Comparison of ENCODE assay signal across 14 mouse cellular contexts in the genomic region with DNA sequence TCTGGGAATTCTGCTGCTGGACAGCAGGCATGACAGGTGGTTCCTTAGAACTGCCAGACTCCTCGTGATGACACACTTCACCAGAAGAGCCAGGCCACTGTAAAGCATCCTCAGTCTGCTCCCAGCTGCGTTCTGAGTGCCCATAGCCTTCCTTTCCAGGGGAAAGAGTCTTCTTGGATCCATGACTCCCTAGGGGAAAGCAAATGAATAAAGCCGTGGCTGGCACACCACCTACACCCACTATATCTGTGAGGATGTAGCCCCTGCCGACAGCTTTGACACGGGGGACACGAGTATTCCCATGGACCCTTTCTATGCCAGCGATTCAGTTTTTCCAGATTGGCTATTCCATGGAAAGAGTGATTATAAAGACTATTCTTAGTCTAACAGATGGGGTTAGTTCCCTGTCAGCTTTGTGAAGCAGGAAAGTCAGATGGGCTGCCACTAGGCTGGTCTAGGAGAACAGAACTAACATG. TPM values are rescaled to one million over a fixed set of nuclear protein-coding genes. Genes with fewer than 3 reads are reported as not detected.
DNase-seq lines count a peak whose midpoint lies in the region; ATAC-seq lines count a peak whose summit lies in the region.
"Had no signal": no experiment of that assay in that cellular context is flagged by ENCODE, and none has a peak within 500 bp of the region (broad histone marks: within the 10 kb centered on the region; RNA-seq: fewer than 3 reads in every experiment).

No protein-coding gene starts in this region.

- no peaks in the 10 kb centered on the region for H3K9me3 ChIP-seq in hindbrain, embryonic 15.5 days
- no peaks in the 10 kb centered on the region for H3K9me3 ChIP-seq in hindbrain, embryonic 14.5 days (ENCODE audit: control insufficient read depth, low read length)
- no peaks in the 10 kb centered on the region for H3K9me3 ChIP-seq in forebrain, embryonic 16.5 days (ENCODE audit: control insufficient read depth, low read length)
- H3K9me3 ChIP-seq in neural tube, embryonic 14.5 days (ENCODE audit: control insufficient read depth, low read length) = no peaks in the 10 kb centered on the region
- H3K9me3 ChIP-seq: limb, embryonic 12.5 days; megakaryocyte, embryonic 14.5 days had no signal

- 46% methylated on average over 7 of the region's 7 CpGs for WGBS in hindbrain, embryonic 15.5 days
- 42% methylated on average over 7 of the region's 7 CpGs for WGBS in hindbrain, embryonic 14.5 days
- WGBS in forebrain, embryonic 16.5 days = 42% methylated on average over 7 of the region's 7 CpGs
- 53% methylated on average over 7 of the region's 7 CpGs for WGBS in neural tube, embryonic 14.5 days

- intact Hi-C loops in gastrocnemius, postnatal 36 days (cut with DNase I) = no loop called here

- peak overlapping the region; percentile 45; the same call in 1 of the 2 replicates for H3K27ac ChIP-seq in hindbrain, embryonic 15.5 days (replicated peaks)
- no peak overlapping the region for H3K27ac ChIP-seq in hindbrain, embryonic 14.5 days
- peak overlapping the region; percentile 20 for H3K27ac ChIP-seq in forebrain, embryonic 16.5 days (ENCODE audit: low read length)
- no peak overlapping the region for H3K27ac ChIP-seq in neural tube, embryonic 14.5 days (ENCODE audit: low read depth, low read length)
- H3K27ac ChIP-seq: heart, adult 2 months; limb, embryonic 12.5 days had no signal

- no peak overlapping the region for H3K9ac ChIP-seq in hindbrain, embryonic 15.5 days
- no peak overlapping the region for H3K9ac ChIP-seq in hindbrain, embryonic 14.5 days
- H3K9ac ChIP-seq in forebrain, embryonic 16.5 days (replicated peaks; ENCODE audit: low read depth, low read length) = no peak overlapping the region
- H3K9ac ChIP-seq in neural tube, embryonic 14.5 days (replicated peaks; ENCODE audit: low read depth, low read length) = no peak overlapping the region
- H3K9ac ChIP-seq: limb, embryonic 12.5 days had no signal

- peaks cover 29% of the 10 kb centered on the region for H3K4me1 ChIP-seq in hindbrain, embryonic 15.5 days (replicated peaks)
- peaks cover 16% of the 10 kb centered on the region for H3K4me1 ChIP-seq in hindbrain, embryonic 14.5 days (replicated peaks; ENCODE audit: control insufficient read depth, insufficient read depth, low read length)
- H3K4me1 ChIP-seq in forebrain, embryonic 16.5 days (replicated peaks; ENCODE audit: control insufficient read depth, insufficient read depth, low read length) = peaks cover 11% of the 10 kb centered on the region
- H3K4me1 ChIP-seq in neural tube, embryonic 14.5 days (ENCODE audit: control insufficient read depth, insufficient read depth, low read length) = 0 out of 2 replicates have a peak, but pooled peaks cover 3% of the 10 kb centered on the region

- H3K27me3 ChIP-seq in hindbrain, embryonic 15.5 days = no peaks in the 10 kb centered on the region
- no peaks in the 10 kb centered on the region for H3K27me3 ChIP-seq in hindbrain, embryonic 14.5 days (ENCODE audit: control insufficient read depth, insufficient read depth, low read length)
- H3K27me3 ChIP-seq in forebrain, embryonic 16.5 days (replicated peaks; ENCODE audit: control insufficient read depth, insufficient read depth, low read length) = no peaks in the 10 kb centered on the region
- no peaks in the 10 kb centered on the region for H3K27me3 ChIP-seq in neural tube, embryonic 14.5 days (ENCODE audit: control insufficient read depth, insufficient read depth, low read length)
- H3K27me3 ChIP-seq: limb, embryonic 12.5 days; megakaryocyte, embryonic 14.5 days had no signal

- no peak for ATAC-seq in hindbrain, embryonic 15.5 days (ENCODE audit: low FRiP score, low read depth)
- ATAC-seq in hindbrain, embryonic 14.5 days (ENCODE audit: low FRiP score) = no peak
- peak; percentile 80 for ATAC-seq in forebrain, embryonic 16.5 days
- ATAC-seq in neural tube, embryonic 14.5 days (ENCODE audit: low read depth) = peak; percentile 60; the same call in 1 of the 2 replicates

- no peak overlapping the region for H3K4me2 ChIP-seq in hindbrain, embryonic 15.5 days
- H3K4me2 ChIP-seq in hindbrain, embryonic 14.5 days (replicated peaks) = no peak overlapping the region
- H3K4me2 ChIP-seq in forebrain, embryonic 16.5 days (ENCODE audit: low read length) = no peak overlapping the region
- no peak overlapping the region for H3K4me2 ChIP-seq in neural tube, embryonic 14.5 days (ENCODE audit: low read depth, low read length)
- H3K4me2 ChIP-seq: limb, embryonic 12.5 days had no signal

- H3K36me3 ChIP-seq in hindbrain, embryonic 15.5 days = no peaks in the 10 kb centered on the region; the same call in 1 of the 2 replicates
- H3K36me3 ChIP-seq in hindbrain, embryonic 14.5 days (replicated peaks; ENCODE audit: control insufficient read depth, insufficient read depth) = peaks cover 5% of the 10 kb centered on the region; the same call in 1 of the 2 replicates
- 0 out of 2 replicates have a peak, but pooled peaks cover 2% of the 10 kb centered on the region for H3K36me3 ChIP-seq in forebrain, embryonic 16.5 days (ENCODE audit: control insufficient read depth, insufficient read depth)
- H3K36me3 ChIP-seq in neural tube, embryonic 14.5 days (ENCODE audit: control insufficient read depth, insufficient read depth, low read length) = 0 out of 2 replicates have a peak, but pooled peaks cover 4% of the 10 kb centered on the region

- DNase-seq in hindbrain, embryonic 14.5 days (ENCODE audit: low spot score) = no peak
- DNase-seq in cerebellum, adult 18-20 months = peak; percentile 12 to 28
- no peak for DNase-seq in gastrocnemius, postnatal 36 days
- DNase-seq in left cerebral cortex, adult 8-10 months (ENCODE audit: low spot score in 2 of 2) = no peak
- DNase-seq: adrenal gland, postnatal 25 days; heart, adult 2 months; kidney, postnatal 25 days; lung, adult 2 months; thymus, adult 18-20 months had no signal

- no peak overlapping the region for H3K4me3 ChIP-seq in hindbrain, embryonic 15.5 days
- no peak overlapping the region for H3K4me3 ChIP-seq in hindbrain, embryonic 14.5 days (replicated peaks; ENCODE audit: low read length)
- H3K4me3 ChIP-seq in forebrain, embryonic 16.5 days (replicated peaks; ENCODE audit: low read length) = no peak overlapping the region
- no peak overlapping the region for H3K4me3 ChIP-seq in neural tube, embryonic 14.5 days (ENCODE audit: low read depth, low read length)
- H3K4me3 ChIP-seq: heart, adult 2 months; limb, embryonic 12.5 days; megakaryocyte, embryonic 14.5 days had no signal

RNA-seq across cellular contexts. Expression of a gene that starts 59.7 kb away (rescaled TPM):
- 53.7 and 60.5 TPM in 2 replicates for polyA plus RNA-seq in hindbrain, embryonic 15.5 days (2015; fragmentation: Nextera tagmentation; extraction: Ambion mirVana)
- 59.7 and 69.0 TPM in 2 replicates for polyA plus RNA-seq in hindbrain, embryonic 14.5 days (2014; fragmentation: Nextera tagmentation; extraction: Ambion mirVana)
- polyA plus RNA-seq in forebrain, embryonic 16.5 days (2015; fragmentation: Nextera tagmentation; extraction: Ambion mirVana) = 40.2 and 46.7 TPM in 2 replicates
- polyA plus RNA-seq in neural tube, embryonic 14.5 days (2014; fragmentation: Nextera tagmentation; extraction: Ambion mirVana) = 61.1 and 64.2 TPM in 2 replicates
- total RNA-seq in gastrocnemius, postnatal 36 days (2021) = 10 to 100 TPM; 52.8 to 64.7 TPM
- total RNA-seq in left cerebral cortex, adult 8-10 months (2022) = 10 to 100 TPM; 35.9 to 40.8 (median 39.5) TPM

Comparison
In these comparisons a context has a peak if more than half of its experiments do, and no peak if none do; other contexts are left out.
1. H3K27ac ChIP-seq: peak in hindbrain, embryonic 15.5 days (single experiment) and forebrain, embryonic 16.5 days (single experiment); none in hindbrain, embryonic 14.5 days (single experiment) and neural tube, embryonic 14.5 days (single experiment).
2. ATAC-seq: peak in forebrain, embryonic 16.5 days (single experiment) and neural tube, embryonic 14.5 days (single experiment); none in hindbrain, embryonic 15.5 days (single experiment) and hindbrain, embryonic 14.5 days (single experiment).
3. DNase-seq: peak in cerebellum, adult 18-20 months (2 of 2); none in hindbrain, embryonic 14.5 days (single experiment), gastrocnemius, postnatal 36 days (0 of 2) and left cerebral cortex, adult 8-10 months (0 of 2).